Mouse (Mus musculus) ES-E14 (cell line): ENCODE measurements around the gene Stat2. TPM values are rescaled to one million over a fixed set of nuclear protein-coding genes. Genes with fewer than 3 reads are reported as not detected.
"Not testable (repeated sequence)": the region's sequence is repeated elsewhere in the genome, so short reads cannot be mapped to it uniquely, and the experiment has no call there.

Experiments used
- DNase-seq: peaks from one replicate; pipeline ENCODE4 v3.0.0-alpha.2; 2013; ENCODE audit warnings: low read depth, low spot score
- H3K27ac ChIP-seq: 2 replicates; pipeline ENCODE4 v1.5.1; 2012; ENCODE audit warnings: low read depth, mild to moderate bottlenecking, low read length, moderate library complexity, mixed read lengths; ENCODE audit not compliant: poor library complexity, insufficient read depth, severe bottlenecking
- H3K36me3 ChIP-seq: 2 replicates; pipeline ENCODE4 v1.6.1; 2012; ENCODE audit warnings: mild to moderate bottlenecking, low read length, moderate library complexity, mixed read lengths; ENCODE audit not compliant: control insufficient read depth, poor library complexity, insufficient read depth, severe bottlenecking
- H3K4me1 ChIP-seq, 2 experiments: fragments of 150-350 bp in 1 of 2; sonication (generic) in 1 of 2; 2 replicates each; pipeline ENCODE4 v1.6.1; 2012; ENCODE audit warnings: low read length in 2 of 2, mild to moderate bottlenecking in 1 of 2, mixed read lengths in 1 of 2; ENCODE audit not compliant: control insufficient read depth in 2 of 2, insufficient read depth in 2 of 2, poor library complexity in 1 of 2
- H3K4me3 ChIP-seq, 2 experiments: fragments of 150-350 bp in 1 of 2; sonication (generic) in 1 of 2; 2 replicates each; pipeline ENCODE4 v1.5.1; 2012; ENCODE audit warnings: low read length in 2 of 2, low read depth in 1 of 2, mild to moderate bottlenecking in 1 of 2, mixed read lengths in 1 of 2; ENCODE audit not compliant: insufficient read depth in 1 of 2, poor library complexity in 1 of 2, severe bottlenecking in 1 of 2
- H3K9ac ChIP-seq: 2 replicates; pipeline ENCODE4 v1.6.1; 2012; ENCODE audit warnings: low read depth, mild to moderate bottlenecking, low read length, mixed read lengths; ENCODE audit not compliant: poor library complexity, insufficient read depth, severe bottlenecking
- H3K9me3 ChIP-seq: fragments of 150-350 bp; sonication (generic); 2 replicates; pipeline ENCODE4 v1.6.1; 2012; ENCODE audit warnings: low read depth, mild to moderate bottlenecking, low read length; ENCODE audit not compliant: control insufficient read depth, insufficient read depth
- CHD2 ChIP-seq: IDR thresholded peaks from 2 replicates; pipeline ENCODE4 v1.6.1; 2014; ENCODE audit warnings: mild to moderate bottlenecking, low read depth, low read length, inconsistent platforms
- HCFC1 ChIP-seq: IDR thresholded peaks from 2 replicates; pipeline ENCODE4 v1.6.1; 2012; ENCODE audit warnings: low read length, inconsistent platforms, borderline replicate concordance; ENCODE audit not compliant: insufficient read depth
- MAFK ChIP-seq: IDR thresholded peaks from 2 replicates; pipeline ENCODE4 v1.6.1; 2014; ENCODE audit warnings: mild to moderate bottlenecking, low read depth, low read length, inconsistent platforms; ENCODE audit not compliant: insufficient read depth
- ZC3H11A ChIP-seq: IDR thresholded peaks from 2 replicates; pipeline ENCODE4 v1.6.1; 2012; ENCODE audit warnings: low read depth, mild to moderate bottlenecking, inconsistent platforms, low read length, borderline replicate concordance
- ZNF384 ChIP-seq: IDR thresholded peaks from 2 replicates; pipeline ENCODE4 v1.6.1; 2012; ENCODE audit warnings: low read depth, low read length, inconsistent platforms
- in situ Hi-C, 2 experiments: fragments of 600-800 bp; cut with MboI; formaldehyde crosslinking; loops; one replicate each; pipeline ENCODE4 v1.15.1; 2025; ENCODE audit warnings: low sequenced_read_pairs in 2 of 2, inconsistent platforms in 1 of 2; ENCODE audit not compliant: unreplicated experiment in 2 of 2
- total RNA-seq: library from RNA; depleted of rRNA; stranded (reverse); fragments of 300-350 nt; gene quantifications from 2 replicates; pipeline ENCODE4 v1.2.3, GENCODE M21; 2012

Gene Stat2
- total RNA-seq, 1 experiment = 10.6 TPM

DNA sequence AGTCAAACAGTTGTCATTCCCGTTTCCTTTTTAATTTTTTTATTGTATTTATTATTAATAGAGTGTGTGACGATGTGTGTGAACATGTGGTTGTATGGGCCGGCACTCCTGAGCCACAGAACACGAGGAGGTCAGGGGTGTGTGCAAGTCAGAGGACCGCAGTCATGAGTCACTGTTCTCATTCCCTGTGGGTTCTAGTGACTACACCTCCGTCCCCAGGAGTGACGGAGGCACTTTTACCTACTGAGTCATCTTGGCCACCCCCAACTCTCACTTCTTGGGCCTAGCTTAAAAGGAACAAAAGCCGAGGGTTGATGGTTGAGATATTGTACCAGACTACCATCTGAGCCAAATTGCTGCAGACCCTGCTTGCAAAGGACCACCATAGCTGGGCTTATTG is 14.0 kb upstream of the Stat2 start:
- no peak for TF ChIP-seq HCFC1
- no peak for TF ChIP-seq MAFK
- no peak for TF ChIP-seq ZC3H11A
- no peak for TF ChIP-seq CHD2
- in situ Hi-C loops = no loop called here
- H3K9me3 ChIP-seq = no peaks in the 10 kb centered on the region
- no peak for DNase-seq
- H3K36me3 ChIP-seq = peaks cover 12% of the 10 kb centered on the region
- H3K9ac ChIP-seq = no peak overlapping the region
- no peak overlapping the region for H3K27ac ChIP-seq
- no peaks in the 10 kb centered on the region for H3K4me1 ChIP-seq
- no peak overlapping the region for H3K4me3 ChIP-seq

DNA sequence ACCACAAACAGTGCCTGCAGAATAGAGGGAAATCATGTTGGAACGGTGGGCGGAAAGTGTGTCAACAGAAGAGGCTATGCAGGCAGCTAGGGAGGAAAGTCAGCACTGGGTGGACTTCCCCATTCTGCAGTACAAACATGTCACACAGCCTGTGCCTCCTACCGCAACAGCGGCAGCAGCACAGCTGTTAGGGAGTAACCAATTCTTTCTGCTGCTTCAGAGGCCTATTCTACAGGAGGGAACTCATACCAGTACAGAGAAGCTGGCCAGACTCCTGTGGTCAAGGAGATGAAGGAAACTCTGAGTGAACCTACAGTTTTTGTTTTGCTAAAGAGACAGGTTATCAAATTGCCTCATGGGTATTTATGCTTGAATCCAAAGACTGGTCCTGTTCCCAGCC is 11.4 kb upstream of the Stat2 start:
- in situ Hi-C loops = no loop called here
- Histone ChIP-seq H3K4me1 (peaks cover 3 to 6% of the 10 kb centered on the region in 2 experiments; a peak in 2 of 4 replicates), H3K4me3 (no peak overlapping the region), H3K9ac (no peak overlapping the region), H3K9me3 (no peaks in the 10 kb centered on the region), H3K36me3 (no peaks in the 10 kb centered on the region), H3K27ac (no peak overlapping the region)
- no peak for DNase-seq
- no peak for TF ChIP-seq ZNF384
- TF ChIP-seq HCFC1 = no peak
- TF ChIP-seq ZC3H11A = no peak
- TF ChIP-seq MAFK = no peak
- no peak for TF ChIP-seq CHD2

GRCm38 (mm10) chr10:128259946-128260345 is 10.4 kb upstream of the Stat2 start:
- no peak overlapping the region for H3K27ac ChIP-seq
- no peak for DNase-seq
- TF ChIP-seq HCFC1 (no peak), ZC3H11A (no peak), MAFK (no peak), CHD2 (no peak)
- H3K9ac ChIP-seq = no peak overlapping the region
- no peaks in the 10 kb centered on the region for H3K9me3 ChIP-seq
- no peaks in the 10 kb centered on the region for H3K36me3 ChIP-seq
- peaks cover 3 to 6% of the 10 kb centered on the region in 2 experiments; a peak in 2 of 4 replicates for H3K4me1 ChIP-seq
- in situ Hi-C loops = no loop called here
- H3K4me3 ChIP-seq = no peak overlapping the region

- H3K4me1 ChIP-seq, H3K9ac ChIP-seq, H3K27ac ChIP-seq, DNase-seq, in situ Hi-C loops, H3K4me3 ChIP-seq, H3K36me3 ChIP-seq, H3K9me3 ChIP-seq: not testable (repeated sequence)
Observed at GRCm38 (mm10) chr10:128260376-128260775, 10.0 kb upstream of the Stat2 start.

DNA sequence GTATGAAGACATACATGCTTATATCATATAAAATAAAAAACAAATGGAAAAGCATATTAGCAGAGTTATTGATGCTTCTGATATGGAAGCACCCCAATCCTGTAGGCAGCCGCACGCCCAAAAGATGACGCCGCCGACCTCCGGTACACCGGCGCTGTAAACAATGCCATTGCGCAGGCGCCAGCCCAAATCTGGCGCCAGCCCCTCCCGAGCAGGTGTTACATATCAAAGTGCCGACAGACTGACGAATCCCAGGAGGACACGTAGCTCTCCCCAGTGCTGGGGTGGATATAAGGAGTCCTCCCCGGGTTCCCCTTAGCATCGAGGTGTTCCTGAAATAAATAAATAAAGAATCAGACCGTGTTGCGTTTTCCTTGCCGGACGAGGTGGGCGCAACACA is 8.1 kb upstream of the Stat2 start:
- Histone ChIP-seq H3K4me1 (peaks cover 3 to 6% of the 10 kb centered on the region in 2 experiments; a peak in 2 of 4 replicates), H3K4me3 (peak overlapping the region; percentile 7 to 63; a peak in 2 of 4 replicates), H3K9ac (no peak overlapping the region), H3K27ac (no peak overlapping the region), H3K9me3 (no peaks in the 10 kb centered on the region), H3K36me3 (no peaks in the 10 kb centered on the region)
- no peak for DNase-seq
- no peak for TF ChIP-seq CHD2
- TF ChIP-seq HCFC1 = no peak
- TF ChIP-seq ZNF384 = no peak
- no peak for TF ChIP-seq MAFK
- no peak for TF ChIP-seq ZC3H11A
- in situ Hi-C loops = no loop called here
